Mouse (Mus musculus) lung, adult 2 months (tissue): ENCODE measurements around the gene Myrip.

ENCODE experiments used
- CTCF ChIP-seq: fragments of 200-500 bp; IDR thresholded peaks from 2 replicates; pipeline ENCODE4 v1.5.1; 2011; ENCODE audit warnings: mild to moderate bottlenecking, low read length, control low read depth; ENCODE audit not compliant: insufficient read depth
- POLR2A ChIP-seq: fragments of 200-500 bp; IDR thresholded peaks from 2 replicates; pipeline ENCODE4 v1.6.1; 2011; ENCODE audit warnings: low read depth, mild to moderate bottlenecking, control low read depth, low read length, borderline replicate concordance; ENCODE audit errors: extremely low read depth

GRCm38 (mm10) chr9:120410421-120410820 lies 109.1 kb downstream of the Myrip start:
- TF ChIP-seq POLR2A: no peak
- peak; percentile 78 for TF ChIP-seq CTCF
